Mouse (Mus musculus) layer of hippocampus, adult 11-12 months (tissue): ENCODE results near the gene Tnik.

Source experiments
- DNase-seq: peaks from one replicate; pipeline ENCODE4 v3.0.0; 2022; ENCODE audit warnings: low spot score

Gene Tnik

GRCm38 (mm10) chr3:28549391-28549790 lies 286.4 kb downstream of the Tnik start:
- no peak for DNase-seq

DNA sequence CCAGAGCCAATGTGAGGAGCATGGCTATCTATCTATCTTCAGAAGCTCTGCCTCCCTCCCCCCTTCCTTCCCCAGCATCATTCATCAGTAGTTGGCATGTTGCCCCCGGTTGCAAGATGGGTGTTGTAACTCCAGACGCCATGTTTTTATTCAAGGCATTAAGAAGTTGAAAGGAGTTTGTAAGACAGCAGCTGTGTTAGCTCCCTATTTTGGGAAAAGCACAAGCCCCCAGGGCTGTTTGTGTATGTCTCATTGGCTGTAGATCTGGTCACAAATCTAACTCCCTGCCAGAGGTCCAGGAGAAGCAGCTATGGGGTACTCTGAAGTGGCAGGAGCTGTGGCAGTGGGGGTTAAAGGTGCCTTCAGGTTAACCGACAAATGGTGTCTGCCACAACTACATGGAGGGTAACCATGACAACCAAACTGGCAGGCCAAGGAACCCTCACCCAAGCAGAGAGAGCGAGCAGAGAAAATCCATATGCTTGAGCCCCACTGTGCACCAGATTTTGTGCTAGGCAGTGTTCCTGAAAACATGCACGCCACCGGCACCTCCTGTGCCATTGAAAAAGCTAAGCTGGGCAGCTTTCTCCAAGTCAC lies 287.6 kb downstream of the Tnik start:
- peak; percentile 58 for DNase-seq

GRCm38 (mm10) chr3:28551756-28552155 lies 288.7 kb downstream of the Tnik start:
- DNase-seq = no peak

DNA sequence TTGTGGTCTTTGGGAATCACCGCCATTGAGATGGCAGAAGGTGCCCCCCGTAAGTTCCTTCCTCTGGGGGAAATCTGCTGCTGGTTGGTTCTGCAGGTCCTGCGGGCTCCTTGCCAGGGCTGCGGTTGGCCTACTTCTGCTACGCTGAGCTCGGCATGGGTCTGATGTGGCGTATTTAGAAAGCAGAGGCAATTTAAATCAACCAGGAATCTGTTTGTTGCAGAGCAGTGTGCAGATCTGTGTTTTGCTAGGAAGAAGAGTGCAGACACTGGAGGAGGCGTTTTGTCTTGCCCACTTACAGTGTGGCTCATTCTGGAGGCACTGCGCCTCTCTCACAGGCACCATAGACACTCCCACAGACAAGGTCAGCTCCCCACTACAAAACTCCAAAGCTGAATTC lies 291.9 kb downstream of the Tnik start:
- no peak for DNase-seq

- DNase-seq = no peak
These were observed 293.0 kb downstream of the Tnik start for GRCm38 (mm10) chr3:28555795-28556570.

GRCm38 (mm10) chr3:28558328-28558871 lies 295.4 kb downstream of the Tnik start:
- DNase-seq = peak; percentile 68

DNA sequence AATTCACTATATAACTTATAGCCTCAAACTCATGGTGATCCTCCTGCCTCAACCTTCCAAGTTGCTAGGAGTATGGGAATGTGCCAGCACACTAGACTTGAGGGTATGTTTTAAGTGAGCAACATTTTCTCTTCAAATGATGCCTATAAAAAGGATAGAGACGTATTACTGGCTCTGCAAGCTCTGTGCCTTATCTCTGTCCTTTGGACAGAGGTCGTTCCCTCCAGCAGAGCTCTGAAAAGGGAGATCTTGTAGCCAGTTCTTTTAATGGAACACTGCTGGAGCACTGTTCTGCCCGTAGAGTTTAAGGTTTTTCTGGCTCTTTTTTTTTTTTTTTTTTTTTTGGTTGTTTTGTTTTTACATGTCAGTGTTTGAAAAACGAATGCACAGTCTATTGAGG lies 298.4 kb downstream of the Tnik start:
- no peak for DNase-seq

DNA sequence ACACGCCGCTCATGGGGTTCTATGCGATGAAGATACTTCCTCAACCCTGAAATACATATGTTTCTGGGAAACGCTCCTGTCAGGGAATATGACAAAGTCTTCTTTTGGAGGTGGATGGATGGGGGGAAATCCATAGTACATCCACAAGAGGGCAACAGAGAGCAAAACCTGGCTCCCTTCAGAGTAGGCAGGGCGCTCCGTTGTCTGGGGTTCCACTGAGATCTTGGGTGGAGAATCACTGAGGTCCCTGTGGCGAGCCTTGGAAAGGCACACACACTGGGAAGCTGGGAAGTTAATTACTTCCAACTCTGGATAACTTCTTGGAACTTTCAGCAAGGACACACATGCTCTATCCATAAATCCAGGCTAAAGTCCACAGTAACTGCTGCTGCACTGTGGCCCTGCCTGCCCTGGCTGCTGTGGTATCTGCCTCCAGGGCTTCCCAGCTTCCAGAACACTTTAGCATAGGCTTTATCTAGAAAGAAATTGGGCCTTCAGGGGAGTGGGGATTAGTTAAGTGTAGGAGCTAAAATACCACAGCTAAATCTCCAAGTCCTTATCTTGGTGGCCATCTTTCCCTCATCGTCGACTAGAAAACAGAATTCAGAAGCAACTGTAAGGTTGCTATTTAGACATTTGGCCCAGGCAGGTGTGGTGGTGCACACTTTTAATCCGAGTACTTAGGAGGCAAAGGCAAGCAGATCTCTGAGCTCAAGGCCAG lies 299.8 kb downstream of the Tnik start:
- DNase-seq = no peak

DNA sequence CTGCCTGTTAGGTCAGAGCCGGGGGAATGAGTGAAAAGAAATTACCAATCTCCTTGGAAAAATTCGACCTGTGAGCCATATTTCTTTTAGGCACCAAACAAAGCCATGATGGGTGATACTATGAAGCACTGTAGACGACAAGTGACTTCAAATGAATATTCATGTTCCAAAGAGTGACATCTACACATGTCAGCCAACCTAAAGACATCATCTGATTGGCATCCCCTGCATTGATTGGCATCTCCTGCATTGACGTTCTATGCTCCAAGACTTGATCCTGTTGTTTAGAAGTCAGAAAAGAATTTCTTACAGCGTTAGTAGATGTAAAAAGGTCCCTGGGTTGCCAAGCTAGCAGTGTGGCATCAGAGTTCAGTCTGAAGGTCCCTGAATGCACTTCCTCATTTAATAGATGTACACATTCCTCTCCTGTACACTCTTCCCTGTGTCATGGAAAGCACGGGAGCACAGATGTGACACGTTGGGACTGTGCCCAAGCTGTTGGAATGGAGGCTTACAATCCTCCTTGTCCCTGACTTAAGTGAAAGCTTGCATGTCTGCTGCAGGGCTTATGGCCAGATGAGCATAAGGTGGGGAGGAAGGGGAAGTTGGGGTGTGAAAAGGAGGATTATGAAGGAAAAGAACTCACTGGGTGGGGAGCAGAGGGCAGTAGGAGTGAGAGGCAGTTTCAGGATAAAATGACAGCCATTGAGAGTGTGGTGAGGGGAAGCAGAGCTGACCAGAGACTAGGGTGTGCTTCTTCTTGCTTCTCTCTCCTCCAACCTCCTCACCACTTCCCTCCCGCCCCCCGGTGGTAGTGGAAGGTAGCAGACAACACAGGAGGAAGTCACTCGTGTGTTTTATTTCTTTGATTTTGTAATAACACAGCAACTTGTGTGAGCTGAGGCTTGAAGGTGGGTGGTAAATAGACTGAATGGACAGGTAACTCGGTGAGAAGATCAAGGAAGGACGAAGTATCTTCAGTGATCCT lies 301.6 kb downstream of the Tnik start:
- DNase-seq = no peak

DNA sequence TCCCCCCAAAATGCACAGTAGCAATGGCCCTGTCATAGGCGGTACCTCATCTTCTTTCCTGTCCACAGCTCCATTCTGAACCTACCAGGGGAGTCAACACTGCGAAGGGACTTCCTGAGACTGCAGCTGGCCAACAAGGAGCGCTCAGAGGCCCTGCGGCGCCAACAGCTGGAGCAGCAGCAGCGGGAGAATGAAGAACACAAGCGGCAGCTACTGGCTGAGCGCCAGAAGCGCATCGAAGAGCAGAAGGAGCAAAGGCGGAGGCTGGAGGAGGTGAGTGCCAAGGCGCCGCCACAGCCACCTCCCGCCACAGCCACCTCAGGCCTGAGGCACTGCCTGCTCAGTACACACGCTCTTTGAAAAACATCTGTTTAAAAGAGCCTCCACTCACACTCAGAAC lies 314.3 kb downstream of the Tnik start:
- peak; percentile 38 for DNase-seq

DNA sequence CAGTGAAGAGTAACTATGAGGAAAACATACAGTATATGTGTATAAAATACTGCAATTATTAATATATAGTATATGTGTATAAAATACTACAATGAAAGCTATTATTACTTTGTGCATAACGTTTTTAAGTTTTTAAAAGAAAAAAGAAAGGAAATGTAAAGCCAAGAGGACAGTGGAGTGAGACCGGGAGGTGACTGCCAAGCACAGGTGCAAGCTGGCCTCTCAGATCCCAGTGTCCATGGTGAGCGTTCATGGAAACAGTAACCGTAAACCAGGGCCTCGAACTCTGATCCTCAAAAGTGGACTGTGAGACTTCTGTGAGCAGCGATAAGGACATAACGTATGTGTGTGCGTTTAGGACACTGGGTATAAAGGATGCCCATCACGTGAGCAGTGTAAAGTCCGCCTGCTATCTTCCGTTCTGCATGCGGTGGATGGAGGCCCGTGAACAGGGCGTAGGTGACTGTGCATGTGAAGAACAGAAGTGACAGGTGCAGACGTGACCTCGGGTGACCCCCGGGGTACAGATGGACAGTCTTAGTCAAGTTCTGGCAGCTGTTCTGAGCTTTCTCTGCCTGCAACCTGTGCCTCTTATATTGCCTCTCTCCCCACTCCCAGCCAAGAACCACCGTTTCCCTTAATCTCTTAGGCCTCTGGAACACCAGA lies 316.1 kb downstream of the Tnik start:
- no peak for DNase-seq

DNA sequence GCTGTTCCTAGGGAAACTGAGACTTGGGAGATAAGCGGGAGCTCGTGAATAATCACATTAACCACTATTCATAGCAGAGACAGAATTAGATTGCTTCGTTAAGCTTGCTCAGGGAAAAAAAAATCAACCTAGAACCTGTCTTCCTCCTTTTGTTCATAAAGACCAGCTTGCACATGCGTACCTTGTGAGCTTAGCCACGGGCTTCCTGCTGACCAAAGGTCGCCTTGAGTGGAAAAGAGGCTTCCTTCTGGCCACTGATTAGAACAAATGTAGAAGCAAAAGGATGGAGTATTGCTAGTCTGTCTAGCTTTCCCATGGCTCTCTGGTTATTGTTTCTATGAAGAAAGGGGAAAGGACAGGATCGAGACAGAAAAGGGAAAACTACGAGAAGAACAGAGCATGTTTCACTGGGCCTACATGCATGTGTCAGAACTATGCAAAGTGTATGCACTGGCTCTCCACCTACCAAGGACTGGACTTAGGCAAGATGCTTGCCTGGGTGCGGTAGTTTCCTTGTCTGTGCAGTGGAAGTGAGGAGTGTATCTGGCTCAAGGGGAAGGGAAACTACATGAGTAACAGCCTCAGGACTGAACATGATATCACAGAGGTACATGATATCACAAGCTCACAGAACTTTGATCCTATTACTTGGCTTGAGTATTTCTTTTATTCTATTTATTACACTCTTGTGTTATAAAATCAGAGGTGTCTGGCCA lies 322.9 kb downstream of the Tnik start:
- DNase-seq = no peak

GRCm38 (mm10) chr3:28587808-28588207 lies 324.8 kb downstream of the Tnik start:
- DNase-seq = no peak

DNA sequence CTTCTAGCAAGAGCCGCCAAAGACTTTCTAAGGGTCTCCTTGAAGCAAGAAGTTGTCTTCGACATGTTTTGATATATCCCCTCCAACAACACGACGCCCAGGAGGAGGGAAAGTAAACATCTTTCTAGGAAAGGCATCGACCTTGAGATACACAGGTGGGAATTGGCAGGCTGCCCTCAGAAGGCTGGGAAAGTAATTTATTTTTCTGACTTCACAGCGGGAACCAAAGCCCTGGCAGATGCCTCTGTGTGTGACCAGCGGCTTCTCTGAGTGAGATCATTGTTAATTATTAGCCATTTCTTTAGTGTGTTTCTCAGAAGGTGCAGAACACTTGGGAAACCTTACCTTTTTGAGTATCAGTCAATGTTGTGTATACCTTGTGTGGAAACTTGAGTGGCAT lies 328.3 kb downstream of the Tnik start:
- no peak for DNase-seq

DNA sequence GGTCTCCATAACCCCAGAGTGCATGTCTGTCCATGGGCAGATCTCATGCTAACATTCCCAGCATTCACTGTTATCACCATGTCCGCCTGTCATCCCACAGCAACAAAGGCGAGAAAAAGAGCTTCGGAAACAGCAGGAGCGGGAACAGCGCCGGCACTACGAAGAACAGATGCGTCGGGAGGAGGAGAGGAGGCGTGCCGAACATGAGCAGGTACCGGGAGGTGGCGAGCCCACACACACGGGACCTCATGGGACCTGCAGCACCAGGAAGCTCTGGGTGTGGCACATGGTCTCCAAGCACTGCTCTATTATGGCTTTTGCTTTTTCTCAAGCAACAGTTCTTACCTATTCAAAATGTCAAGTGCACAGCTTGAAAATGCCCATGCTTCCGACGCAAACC lies 330.9 kb downstream of the Tnik start:
- DNase-seq = no peak

- DNase-seq = no peak
These were observed 336.5 kb downstream of the Tnik start for GRCm38 (mm10) chr3:28599476-28599875.

GRCm38 (mm10) chr3:28606741-28607140 lies 343.7 kb downstream of the Tnik start:
- no peak for DNase-seq

DNA sequence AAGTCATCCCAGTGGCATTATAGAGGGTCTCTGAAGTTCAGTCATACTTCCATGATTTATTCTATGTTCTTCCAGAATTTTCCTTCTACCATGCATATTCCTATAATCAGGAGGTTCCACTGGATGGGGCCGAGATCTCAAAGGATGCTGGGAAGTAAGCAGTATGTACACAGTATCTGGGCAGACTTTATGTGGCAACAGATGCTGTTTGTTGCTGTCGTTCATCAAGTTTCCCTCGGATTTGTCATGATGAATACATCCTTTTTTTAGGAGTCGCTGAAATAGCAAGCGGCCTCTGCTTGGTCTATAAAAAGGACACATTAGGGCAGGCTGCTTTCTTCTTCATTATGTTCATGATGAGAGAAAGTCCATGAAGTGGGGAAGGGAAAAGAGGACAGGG lies 349.3 kb downstream of the Tnik start:
- peak; percentile 40 for DNase-seq

- no peak for DNase-seq
These were observed 353.4 kb downstream of the Tnik start for GRCm38 (mm10) chr3:28616386-28616785.

DNA sequence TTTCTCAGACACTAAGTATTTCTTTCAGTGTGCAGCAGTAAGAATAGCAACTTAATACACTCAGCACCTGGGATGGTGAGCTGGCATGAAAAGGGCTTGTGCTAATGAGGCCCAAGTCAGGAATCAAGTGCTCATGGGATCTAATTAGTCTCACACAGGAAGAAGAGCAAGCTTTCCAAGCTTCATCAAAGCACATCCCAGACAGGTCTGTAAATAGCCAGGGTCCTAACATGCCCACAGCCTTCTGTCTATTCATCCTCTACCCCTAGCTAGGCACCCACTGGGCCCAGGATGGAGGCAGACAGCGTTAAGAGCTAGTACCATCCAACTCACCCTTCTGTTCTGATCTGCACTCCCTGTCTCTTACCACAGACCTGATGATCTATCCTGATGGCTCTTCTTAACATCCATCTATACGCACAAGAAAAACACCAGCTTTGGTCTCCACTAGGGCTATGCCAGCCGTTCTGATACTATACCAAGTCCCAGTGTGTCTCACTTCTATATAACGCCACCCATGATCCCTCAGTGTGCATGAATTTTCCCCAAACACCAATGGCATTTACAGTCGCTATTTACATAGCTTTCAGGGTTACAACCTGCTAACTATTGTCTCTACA lies 354.1 kb downstream of the Tnik start:
- DNase-seq = no peak
